Mouse (Mus musculus): ENCODE results near the gene Cnnm3.

The Cnnm3 gene

GRCm38 (mm10) chr1:36574196-36574955 lies 62.7 kb downstream of the Cnnm3 start:
- no peak for DNase-seq (ENCODE audit: extremely low read depth, low read depth)

GRCm38 (mm10) chr1:36575347-36575746 lies 63.7 kb downstream of the Cnnm3 start:
- DNase-seq (ENCODE audit: extremely low read depth, low read depth): no peak

- DNase-seq (ENCODE audit: extremely low read depth, low read depth): no peak
Observed at GRCm38 (mm10) chr1:36576991-36577675, 65.5 kb downstream of the Cnnm3 start.
